Mouse (Mus musculus): Measurements from ENCODE around the gene Eloa. TPM values are rescaled to one million over a fixed set of nuclear protein-coding genes. Genes with fewer than 3 reads are reported as not detected.
"Not testable (repeated sequence)": the region's sequence is repeated elsewhere in the genome, so short reads cannot be mapped to it uniquely, and the experiment has no call there.

The Eloa gene
- total RNA-seq (2014; fragmentation: Nextera tagmentation), result 108 and 113 TPM in 2 replicates
- 51.6 and 56.0 TPM in 2 replicates for total RNA-seq (2017)
- polyA plus RNA-seq (2012), result 9.7 and 12.9 TPM in 2 replicates

GRCm38 (mm10) chr4:136021549-136022047, at the start of gene Eloa:
Gene Eloa (minus strand): TSS chr4:136021763.
- no peak for TF ChIP-seq GATA2 (IDR thresholded peaks at IDR 0.05; ENCODE audit: borderline replicate concordance, low read depth, low read length)
- no peak for TF ChIP-seq TAL1 (conservative IDR thresholded peaks at IDR 0.05; ENCODE audit: low read depth, low read length)
- TF ChIP-seq GATA1 (IDR thresholded peaks at IDR 0.05; ENCODE audit: borderline replicate concordance, low read length), result no peak
- Histone ChIP-seq H3K9me3 (replicated peaks) (no peaks in the 10 kb centered on the region), H3K4me1 (ENCODE audit: insufficient read depth, low read depth, low read length) (peaks cover 28% of the 10 kb centered on the region), H3K36me3 (replicated peaks) (peaks cover 23% of the 10 kb centered on the region), H3K27me3 (ENCODE audit: insufficient read depth, low read length) (no peaks in the 10 kb centered on the region), H3K4me3 (ENCODE audit: low read depth, low read length) (peak within 1 kb of the TSS; percentile 96)
- peak; percentile 97 for ATAC-seq (ENCODE audit: extremely low read depth, insufficient number of reproducible peaks, low FRiP score, poor library complexity, severe bottlenecking)
- DNase-seq (ENCODE audit: low spot score), result peak; percentile 95

DNA sequence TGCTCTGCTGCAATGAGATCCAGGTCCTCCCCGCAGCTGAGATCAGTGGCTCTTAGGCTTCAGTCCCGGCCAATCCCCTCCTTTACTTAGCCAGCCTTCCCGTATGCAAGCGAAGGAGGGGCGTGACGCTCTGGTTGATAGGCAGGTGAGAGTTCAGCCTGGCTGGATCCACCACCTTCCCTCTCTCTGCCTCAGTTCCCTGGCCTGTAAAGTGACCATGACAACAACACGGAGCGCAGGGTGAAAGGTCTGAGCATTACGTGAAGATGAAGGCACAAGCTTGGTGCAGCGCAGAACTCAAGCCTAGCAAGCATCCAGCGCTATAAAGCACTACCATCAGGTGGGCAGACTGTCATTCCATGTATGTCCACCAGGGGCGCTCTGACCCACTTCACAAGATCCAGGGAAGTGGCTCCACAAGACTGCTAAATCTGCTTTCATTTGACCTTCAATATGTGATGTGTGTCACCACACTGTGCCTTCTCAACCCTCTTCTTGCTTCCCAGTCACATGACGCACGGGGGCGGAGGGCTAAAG, 49.7 kb upstream of the Eloa start:
- Histone ChIP-seq H3K4me3 (ENCODE audit: low read depth, low read length) (no peak overlapping the region), H3K9me3 (replicated peaks) (no peaks in the 10 kb centered on the region), H3K27me3 (ENCODE audit: insufficient read depth, low read length) (peaks cover 34% of the 10 kb centered on the region), H3K36me3 (replicated peaks) (no peaks in the 10 kb centered on the region), H3K4me1 (ENCODE audit: insufficient read depth, low read depth, low read length) (peaks cover 38% of the 10 kb centered on the region)
- TF ChIP-seq CTCF (IDR thresholded peaks at IDR 0.05; ENCODE audit: low read depth, low read length) (peak; percentile 99), GATA2 (IDR thresholded peaks at IDR 0.05; ENCODE audit: borderline replicate concordance, low read depth, low read length) (no peak), TAL1 (conservative IDR thresholded peaks at IDR 0.05; ENCODE audit: low read depth, low read length) (no peak), POLR2AphosphoS5 (IDR thresholded peaks at IDR 0.05; ENCODE audit: insufficient replicate concordance, low read depth, low read length) (no peak), GATA1 (IDR thresholded peaks at IDR 0.05; ENCODE audit: borderline replicate concordance, low read length) (no peak)
- DNase-seq (ENCODE audit: low spot score) (peak; percentile 45), ATAC-seq (ENCODE audit: extremely low read depth, insufficient number of reproducible peaks, low FRiP score, poor library complexity, severe bottlenecking) (no peak)

DNA sequence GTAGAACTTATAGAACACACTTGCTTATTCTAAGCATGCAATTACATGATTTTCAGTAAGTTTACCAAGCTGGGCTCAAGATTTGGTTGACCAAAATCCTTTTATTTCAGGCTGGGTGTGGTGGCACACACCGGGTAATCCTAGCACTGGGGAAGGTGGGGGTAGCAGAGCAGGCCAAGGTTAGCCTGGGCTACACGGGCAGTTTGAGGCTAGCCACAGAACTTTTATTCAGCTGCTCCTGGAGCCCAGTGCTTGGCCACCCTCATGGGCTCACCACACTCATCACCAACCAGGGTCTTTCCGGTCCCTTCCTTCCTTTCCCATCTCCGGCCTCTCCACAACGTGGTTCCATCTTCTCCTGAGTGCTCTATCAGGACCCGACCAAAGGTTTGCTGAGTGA, 49.0 kb upstream of the Eloa start:
- H3K36me3 ChIP-seq (replicated peaks), result no peaks in the 10 kb centered on the region
- peaks cover 39% of the 10 kb centered on the region for H3K4me1 ChIP-seq (ENCODE audit: insufficient read depth, low read depth, low read length)
- no peak for DNase-seq (ENCODE audit: low spot score)
- H3K27me3 ChIP-seq (ENCODE audit: insufficient read depth, low read length), result peaks cover 32% of the 10 kb centered on the region
- TF ChIP-seq CTCF (IDR thresholded peaks at IDR 0.05; ENCODE audit: low read depth, low read length), result no peak
- TF ChIP-seq GATA1 (IDR thresholded peaks at IDR 0.05; ENCODE audit: borderline replicate concordance, low read length), result no peak
- H3K9me3 ChIP-seq (replicated peaks), result no peaks in the 10 kb centered on the region
- ATAC-seq (ENCODE audit: extremely low read depth, insufficient number of reproducible peaks, low FRiP score, poor library complexity, severe bottlenecking), result no peak
- H3K4me3 ChIP-seq (ENCODE audit: low read depth, low read length), result no peak overlapping the region

DNA sequence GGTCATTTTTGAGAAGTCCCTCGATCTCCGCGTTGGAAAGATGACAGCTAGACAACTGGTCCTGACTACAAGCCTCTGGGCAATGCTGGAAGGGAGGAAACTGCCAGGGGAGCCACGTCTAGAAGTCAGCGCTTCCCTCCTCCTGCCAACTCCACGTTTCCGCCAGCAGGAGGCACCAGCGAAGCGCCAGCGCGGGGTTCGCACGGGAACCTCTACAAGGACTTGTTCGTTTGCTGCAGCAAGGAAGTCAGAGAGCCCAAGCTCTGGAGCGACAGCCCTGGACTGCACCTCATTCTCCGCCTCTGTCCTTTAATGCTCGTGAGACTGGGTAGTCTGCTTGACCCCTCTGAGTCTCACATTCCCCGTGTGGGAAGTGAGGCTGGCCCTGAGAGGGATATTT, 48.4 kb upstream of the Eloa start:
- Histone ChIP-seq H3K4me3 (ENCODE audit: low read depth, low read length) (no peak overlapping the region), H3K9me3 (replicated peaks) (no peaks in the 10 kb centered on the region), H3K36me3 (replicated peaks) (no peaks in the 10 kb centered on the region), H3K27me3 (ENCODE audit: insufficient read depth, low read length) (peaks cover 32% of the 10 kb centered on the region), H3K4me1 (ENCODE audit: insufficient read depth, low read depth, low read length) (peaks cover 39% of the 10 kb centered on the region)
- DNase-seq (ENCODE audit: low spot score) (no peak), ATAC-seq (ENCODE audit: extremely low read depth, insufficient number of reproducible peaks, low FRiP score, poor library complexity, severe bottlenecking) (no peak)
- TF ChIP-seq POLR2AphosphoS5 (IDR thresholded peaks at IDR 0.05; ENCODE audit: insufficient replicate concordance, low read depth, low read length) (no peak), GATA1 (IDR thresholded peaks at IDR 0.05; ENCODE audit: borderline replicate concordance, low read length) (no peak), TAL1 (conservative IDR thresholded peaks at IDR 0.05; ENCODE audit: low read depth, low read length) (no peak), GATA2 (IDR thresholded peaks at IDR 0.05; ENCODE audit: borderline replicate concordance, low read depth, low read length) (no peak), CTCF (IDR thresholded peaks at IDR 0.05; ENCODE audit: low read depth, low read length) (no peak)

DNA sequence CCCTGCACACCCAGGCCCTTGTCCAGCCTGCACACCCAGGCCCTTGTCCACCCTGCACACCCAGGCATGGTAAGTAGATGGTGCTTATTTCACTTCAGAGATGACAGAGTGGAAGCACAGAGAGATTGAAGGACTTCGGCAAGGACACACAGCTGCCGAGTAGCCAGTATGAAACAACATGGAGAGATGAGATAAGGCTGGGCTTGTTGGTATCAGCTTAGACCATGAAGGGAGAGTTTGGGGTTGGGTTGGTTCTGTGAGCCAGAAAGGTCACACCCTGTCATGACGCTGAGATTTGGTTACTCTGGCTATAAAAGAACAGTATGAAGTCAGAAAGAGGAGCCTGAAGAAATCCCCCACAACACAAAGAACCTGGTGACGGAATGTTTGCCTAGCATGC, 47.8 kb upstream of the Eloa start:
- Histone ChIP-seq H3K9me3 (replicated peaks) (no peaks in the 10 kb centered on the region), H3K27me3 (ENCODE audit: insufficient read depth, low read length) (peaks cover 33% of the 10 kb centered on the region), H3K36me3 (replicated peaks) (no peaks in the 10 kb centered on the region), H3K4me3 (ENCODE audit: low read depth, low read length) (peak overlapping the region; percentile 42; the same call in 1 of the 2 replicates), H3K4me1 (ENCODE audit: insufficient read depth, low read depth, low read length) (peaks cover 39% of the 10 kb centered on the region)
- peak; percentile 71 for TF ChIP-seq TAL1 (conservative IDR thresholded peaks at IDR 0.05; ENCODE audit: low read depth, low read length)
- TF ChIP-seq GATA2 (IDR thresholded peaks at IDR 0.05; ENCODE audit: borderline replicate concordance, low read depth, low read length), result no peak
- ATAC-seq (ENCODE audit: extremely low read depth, insufficient number of reproducible peaks, low FRiP score, poor library complexity, severe bottlenecking) (peak; percentile 81), DNase-seq (ENCODE audit: low spot score) (peak; percentile 34)

GRCm38 (mm10) chr4:136063143-136063542, 41.6 kb upstream of the Eloa start:
- no peak for TF ChIP-seq POLR2AphosphoS5 (IDR thresholded peaks at IDR 0.05; ENCODE audit: insufficient replicate concordance, low read depth, low read length)
- TF ChIP-seq CTCF (IDR thresholded peaks at IDR 0.05; ENCODE audit: low read depth, low read length), result no peak
- no peak for TF ChIP-seq GATA2 (IDR thresholded peaks at IDR 0.05; ENCODE audit: borderline replicate concordance, low read depth, low read length)
- no peak for TF ChIP-seq TAL1 (conservative IDR thresholded peaks at IDR 0.05; ENCODE audit: low read depth, low read length)
- TF ChIP-seq GATA1 (IDR thresholded peaks at IDR 0.05; ENCODE audit: borderline replicate concordance, low read length), result no peak
- Histone ChIP-seq H3K9me3 (replicated peaks) (no peaks in the 10 kb centered on the region), H3K4me3 (ENCODE audit: low read depth, low read length) (no peak overlapping the region), H3K36me3 (replicated peaks) (no peaks in the 10 kb centered on the region), H3K27me3 (ENCODE audit: insufficient read depth, low read length) (peaks cover 31% of the 10 kb centered on the region), H3K4me1 (ENCODE audit: insufficient read depth, low read depth, low read length) (peaks cover 12% of the 10 kb centered on the region)
- ATAC-seq (ENCODE audit: extremely low read depth, insufficient number of reproducible peaks, low FRiP score, poor library complexity, severe bottlenecking) (no peak), DNase-seq (ENCODE audit: low spot score) (no peak)

GRCm38 (mm10) chr4:136059800-136060488, 38.4 kb upstream of the Eloa start:
- H3K36me3 ChIP-seq (replicated peaks); H3K9me3 ChIP-seq (replicated peaks); ATAC-seq (ENCODE audit: extremely low read depth, insufficient number of reproducible peaks, low FRiP score, poor library complexity, severe bottlenecking); H3K4me3 ChIP-seq (ENCODE audit: low read depth, low read length); H3K4me1 ChIP-seq (ENCODE audit: insufficient read depth, low read depth, low read length): not testable (repeated sequence)
- H3K27me3 ChIP-seq (ENCODE audit: insufficient read depth, low read length), result peaks cover 41% of the 10 kb centered on the region
- DNase-seq (ENCODE audit: low spot score), result peak; percentile 30

Data from G1E (cell line).